In genomic region chr11:120187236-120188101, GRCm38 (mm10) we compare ENCODE assay signal across 8 mouse cellular contexts. TPM values are rescaled to one million over a fixed set of nuclear protein-coding genes. Genes with fewer than 3 reads are reported as not detected.
DNase-seq lines count a peak whose midpoint lies in the region; ATAC-seq lines count a peak whose summit lies in the region.

No protein-coding gene starts in this region.

- H3K36me3 ChIP-seq in heart, embryonic 10.5 days, result peaks cover 17% of the 10 kb centered on the region
- peaks cover 26% of the 10 kb centered on the region for H3K36me3 ChIP-seq in embryonic facial prominence, embryonic 10.5 days (replicated peaks)
- no peaks in the 10 kb centered on the region for H3K36me3 ChIP-seq in hindbrain, embryonic 13.5 days
- H3K36me3 ChIP-seq in liver, embryonic 11.5 days (ENCODE audit: control insufficient read depth, insufficient read depth, low read length), result no peaks in the 10 kb centered on the region
- peaks cover 8% of the 10 kb centered on the region; the same call in 1 of the 2 replicates for H3K36me3 ChIP-seq in neural tube, embryonic 12.5 days

- peaks cover 59% of the 10 kb centered on the region for H3K4me1 ChIP-seq in heart, embryonic 10.5 days
- peaks cover 75% of the 10 kb centered on the region for H3K4me1 ChIP-seq in embryonic facial prominence, embryonic 10.5 days
- peaks cover 60% of the 10 kb centered on the region for H3K4me1 ChIP-seq in hindbrain, embryonic 13.5 days (replicated peaks)
- peaks cover 43% of the 10 kb centered on the region for H3K4me1 ChIP-seq in liver, embryonic 11.5 days (replicated peaks; ENCODE audit: control insufficient read depth, insufficient read depth, low read length)
- H3K4me1 ChIP-seq in neural tube, embryonic 12.5 days, result peaks cover 56% of the 10 kb centered on the region

- DNase-seq in heart, embryonic 10.5 days (ENCODE audit: low spot score), result no peak
- no peak for DNase-seq in heart, postnatal 25 days (ENCODE audit: low spot score)
- DNase-seq in embryonic facial prominence, embryonic 10.5 days (ENCODE audit: low spot score), result peak; percentile 69
- peak; percentile 71 for DNase-seq in liver, embryonic 11.5 days (ENCODE audit: low spot score)
- DNase-seq in frontal cortex, postnatal 36 days (ENCODE audit: low spot score in 2 of 2), result no peak
- DNase-seq in cerebellum, adult 9-11 months, result no peak

- intact Hi-C loops in heart, postnatal 25 days (cut with DNase I), result loop anchor here (1.0 kb wide), 2 partner anchors 46 to 49 kb away; no protein-coding TSS in a partner anchor

- H3K9ac ChIP-seq in hindbrain, embryonic 13.5 days, result peak overlapping the region; percentile 99
- peak overlapping the region; percentile 75 for H3K9ac ChIP-seq in liver, embryonic 11.5 days (ENCODE audit: low read depth, low read length)
- H3K9ac ChIP-seq in neural tube, embryonic 12.5 days, result peak overlapping the region; percentile 99

- under 1% methylated on average over 43 of the region's 43 CpGs for WGBS in heart, embryonic 10.5 days
- WGBS in embryonic facial prominence, embryonic 10.5 days, result under 1% methylated on average over 43 of the region's 43 CpGs
- WGBS in hindbrain, embryonic 13.5 days, result under 1% methylated on average over 43 of the region's 43 CpGs
- 1% methylated on average over 43 of the region's 43 CpGs for WGBS in liver, embryonic 11.5 days
- under 1% methylated on average over 43 of the region's 43 CpGs for WGBS in neural tube, embryonic 12.5 days

- peak overlapping the region; percentile 99 for H3K27ac ChIP-seq in heart, embryonic 10.5 days
- peak overlapping the region; percentile 100 for H3K27ac ChIP-seq in embryonic facial prominence, embryonic 10.5 days (replicated peaks)
- peak overlapping the region; percentile 99 for H3K27ac ChIP-seq in hindbrain, embryonic 13.5 days
- peak overlapping the region; percentile 70 for H3K27ac ChIP-seq in liver, embryonic 11.5 days (ENCODE audit: low read depth, low read length)
- peak overlapping the region; percentile 96 for H3K27ac ChIP-seq in neural tube, embryonic 12.5 days

- H3K4me2 ChIP-seq in hindbrain, embryonic 13.5 days, result peak overlapping the region; percentile 98
- peak overlapping the region; percentile 82 for H3K4me2 ChIP-seq in liver, embryonic 11.5 days
- peak overlapping the region; percentile 99 for H3K4me2 ChIP-seq in neural tube, embryonic 12.5 days (replicated peaks)

- ATAC-seq in hindbrain, embryonic 13.5 days (ENCODE audit: low FRiP score), result no peak
- ATAC-seq in liver, embryonic 11.5 days (replicated peaks; ENCODE audit: low FRiP score), result no peak
- ATAC-seq in neural tube, embryonic 12.5 days (ENCODE audit: low FRiP score, low read depth), result no peak

- H3K27me3 ChIP-seq in heart, embryonic 10.5 days (ENCODE audit: insufficient read depth, poor library complexity, severe bottlenecking), result no peaks in the 10 kb centered on the region
- peaks cover 9% of the 10 kb centered on the region; the same call in 1 of the 2 replicates for H3K27me3 ChIP-seq in embryonic facial prominence, embryonic 10.5 days (replicated peaks; ENCODE audit: low read depth, poor library complexity, severe bottlenecking)
- H3K27me3 ChIP-seq in hindbrain, embryonic 13.5 days, result no peaks in the 10 kb centered on the region
- H3K27me3 ChIP-seq in liver, embryonic 11.5 days (replicated peaks; ENCODE audit: control insufficient read depth, insufficient read depth, low read length), result peaks cover 65% of the 10 kb centered on the region
- H3K27me3 ChIP-seq in neural tube, embryonic 12.5 days (replicated peaks), result no peaks in the 10 kb centered on the region

- H3K4me3 ChIP-seq in heart, embryonic 10.5 days, result peak overlapping the region; percentile 95
- H3K4me3 ChIP-seq in embryonic facial prominence, embryonic 10.5 days, result peak overlapping the region; percentile 96
- H3K4me3 ChIP-seq in hindbrain, embryonic 13.5 days, result peak overlapping the region; percentile 89
- peak overlapping the region; percentile 72 for H3K4me3 ChIP-seq in liver, embryonic 11.5 days (ENCODE audit: low read depth, low read length)
- H3K4me3 ChIP-seq in neural tube, embryonic 12.5 days, result peak overlapping the region; percentile 90

- no peaks in the 10 kb centered on the region for H3K9me3 ChIP-seq in heart, embryonic 10.5 days
- H3K9me3 ChIP-seq in embryonic facial prominence, embryonic 10.5 days, result no peaks in the 10 kb centered on the region
- H3K9me3 ChIP-seq in hindbrain, embryonic 13.5 days, result no peaks in the 10 kb centered on the region
- no peaks in the 10 kb centered on the region for H3K9me3 ChIP-seq in liver, embryonic 11.5 days (ENCODE audit: control insufficient read depth, low read length)
- H3K9me3 ChIP-seq in neural tube, embryonic 12.5 days, result no peaks in the 10 kb centered on the region

RNA-seq across cellular contexts. Expression of gene Slc38a10, which starts 36.3 kb away (rescaled TPM):
- polyA plus RNA-seq in heart, embryonic 10.5 days (2016; fragmentation: Nextera tagmentation; extraction: Ambion mirVana), result 99.0 and 123 TPM in 2 replicates
- 10 to 100 TPM; 75.9 to 78.0 TPM for total RNA-seq in heart, postnatal 25 days (2021)
- 99.0 and 103 TPM in 2 replicates for polyA plus RNA-seq in embryonic facial prominence, embryonic 10.5 days (2016; fragmentation: Nextera tagmentation; extraction: Ambion mirVana)
- 110 and 115 TPM in 2 replicates for polyA plus RNA-seq in hindbrain, embryonic 13.5 days (2015; fragmentation: Nextera tagmentation; extraction: Ambion mirVana)
- 59.4 and 64.5 TPM in 2 replicates for polyA plus RNA-seq in liver, embryonic 11.5 days (2014; fragmentation: Nextera tagmentation; extraction: Ambion mirVana)
- 119 and 121 TPM in 2 replicates for polyA plus RNA-seq in neural tube, embryonic 12.5 days (2016; fragmentation: Nextera tagmentation; extraction: Ambion mirVana)

RNA-seq across cellular contexts. Expression of gene Bahcc1, which starts 45.3 kb away (rescaled TPM):
- polyA plus RNA-seq in heart, embryonic 10.5 days (2016; fragmentation: Nextera tagmentation; extraction: Ambion mirVana), result 7.7 and 12.9 TPM in 2 replicates
- 1 to 10 TPM; 7.8 to 8.3 TPM for total RNA-seq in heart, postnatal 25 days (2021)
- polyA plus RNA-seq in embryonic facial prominence, embryonic 10.5 days (2016; fragmentation: Nextera tagmentation; extraction: Ambion mirVana), result 18.0 and 18.4 TPM in 2 replicates
- 13.6 and 17.0 TPM in 2 replicates for polyA plus RNA-seq in hindbrain, embryonic 13.5 days (2015; fragmentation: Nextera tagmentation; extraction: Ambion mirVana)
- 6.7 and 8.8 TPM in 2 replicates for polyA plus RNA-seq in liver, embryonic 11.5 days (2014; fragmentation: Nextera tagmentation; extraction: Ambion mirVana)
- 21.6 and 22.8 TPM in 2 replicates for polyA plus RNA-seq in neural tube, embryonic 12.5 days (2016; fragmentation: Nextera tagmentation; extraction: Ambion mirVana)

Comparison
In these comparisons a context has a peak if more than half of its experiments do, and no peak if none do; other contexts are left out.
1. DNase-seq: peak in embryonic facial prominence, embryonic 10.5 days (single experiment) and liver, embryonic 11.5 days (single experiment); none in heart, embryonic 10.5 days (single experiment), heart, postnatal 25 days (single experiment), frontal cortex, postnatal 36 days (0 of 2) and cerebellum, adult 9-11 months (single experiment).
2. Peak in every context shown above with its lines, with median percentiles within 50 percentile points of each other: H3K27ac ChIP-seq, H3K4me3 ChIP-seq, H3K4me2 ChIP-seq and H3K9ac ChIP-seq.